ENCODE assay signal across 1 mouse cellular context in the genomic region with DNA sequence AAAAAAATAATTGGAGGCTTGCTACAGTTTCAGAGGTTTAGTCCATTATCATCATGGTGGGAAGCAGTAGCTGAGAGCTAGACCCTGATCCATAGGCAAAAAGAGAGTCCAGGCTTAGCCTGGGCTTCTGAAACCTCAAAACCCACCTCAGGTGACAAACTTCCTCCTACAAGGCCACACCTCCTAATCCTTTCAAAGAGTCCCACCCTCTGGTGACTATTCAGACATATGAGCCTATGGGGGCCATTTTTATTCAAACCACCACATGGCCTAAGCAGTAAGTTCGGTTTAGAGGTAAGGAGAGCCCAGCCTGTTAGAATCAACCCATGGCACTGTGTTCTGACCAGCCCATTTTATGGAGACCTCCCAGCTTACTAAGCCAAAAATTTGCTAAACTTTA.
TF ChIP-seq lines count a peak whose summit lies in the region.

No protein-coding gene starts in this region.

TF ChIP-seq in MEL, 35 proteins besides CTCF, POLR2A, EP300 and RAD21 (continued from another document):
- TF ChIP-seq BHLHE40 (IDR thresholded peaks at IDR 0.05; ENCODE audit: borderline replicate concordance, low read depth, low read length), result no peak
- no peak for TF ChIP-seq MEF2A (IDR thresholded peaks at IDR 0.05; ENCODE audit: extremely low read depth, insufficient replicate concordance, low read depth, low read length, poor library complexity, severe bottlenecking)
- no peak for TF ChIP-seq ZC3H11A (IDR thresholded peaks at IDR 0.05; ENCODE audit: low read depth, low read length)
- TF ChIP-seq TAL1 (IDR thresholded peaks at IDR 0.05; ENCODE audit: low read length), result no peak
- no peak for TF ChIP-seq SIN3A (IDR thresholded peaks at IDR 0.05; ENCODE audit: low read length)
- no peak for TF ChIP-seq POLR2AphosphoS5 (IDR thresholded peaks at IDR 0.05; ENCODE audit: borderline replicate concordance, low read depth, low read length)
